Mouse (Mus musculus) heart, adult 2 months (tissue): ENCODE results near the gene Anapc11.

ENCODE experiments used
- CTCF ChIP-seq: fragments of 200-600 bp; IDR thresholded peaks from 2 replicates; pipeline ENCODE4 v1.8.1; 2022; ENCODE audit warnings: antibody characterized with exemption, mild to moderate bottlenecking, moderate library complexity
- EP300 ChIP-seq: fragments of 200-500 bp; IDR thresholded peaks from 2 replicates; pipeline ENCODE4 v1.6.1; 2011; ENCODE audit warnings: low read depth, low read length, control low read depth; ENCODE audit not compliant: insufficient read depth
- POLR2A ChIP-seq: fragments of 200-500 bp; IDR thresholded peaks from 2 replicates; pipeline ENCODE4 v1.6.1; 2011; ENCODE audit warnings: mild to moderate bottlenecking, low read depth, low read length, control low read depth; ENCODE audit not compliant: insufficient read depth

- TF ChIP-seq CTCF (no peak), POLR2A (no peak), EP300 (no peak)
Measured at GRCm38 (mm10) chr11:120615606-120616203, 17.5 kb downstream of the Anapc11 start.
